Mouse (Mus musculus) testis, adult 2 months (tissue): ENCODE data around the gene Hoxa7.

Experiments used
- CTCF ChIP-seq: fragments of 200-500 bp; IDR thresholded peaks from 2 replicates; pipeline ENCODE4 v1.5.1; 2012; ENCODE audit warnings: low read depth, mild to moderate bottlenecking, inconsistent platforms, low read length, moderate library complexity; ENCODE audit not compliant: control insufficient read depth, insufficient read depth, insufficient replicate concordance
- POLR2A ChIP-seq: fragments of 200-500 bp; IDR thresholded peaks from 2 replicates; pipeline ENCODE4 v1.6.1; 2012; ENCODE audit warnings: low read depth, mild to moderate bottlenecking, inconsistent platforms, low read length, moderate library complexity; ENCODE audit not compliant: control insufficient read depth

GRCm38 (mm10) chr6:52246916-52247315 lies 25.3 kb upstream of the Hoxa7 start:
- TF ChIP-seq CTCF (no peak), POLR2A (no peak)
